Comparison of ENCODE assay signal across 12 mouse cellular contexts in the genomic region with DNA sequence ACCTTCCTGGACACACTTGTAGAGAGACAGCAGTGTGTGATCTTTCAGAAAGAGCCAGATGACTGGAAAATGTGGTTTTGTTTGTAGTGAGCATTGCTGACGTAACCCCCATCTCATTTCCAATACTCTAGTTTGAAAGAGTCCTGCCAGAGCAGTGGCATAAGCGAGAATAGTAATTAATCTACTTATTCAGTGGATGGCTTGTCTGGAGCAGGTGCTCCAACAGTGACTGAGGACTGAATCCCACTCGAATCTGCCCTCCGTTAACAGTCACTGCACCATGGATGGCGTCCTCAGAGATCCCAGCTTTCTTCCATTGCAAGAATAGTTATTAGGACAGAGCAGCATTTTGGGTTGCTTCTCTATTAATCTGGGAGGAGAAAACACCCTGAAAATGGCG.
"Had no signal": no experiment of that assay in that cellular context is flagged by ENCODE, and none has a peak within 500 bp of the region (broad histone marks: within the 10 kb centered on the region; RNA-seq: fewer than 3 reads in every experiment).

No protein-coding gene starts in this region.

- DNase-seq: kidney, adult 9 months; kidney, postnatal 36 days; liver; liver, embryonic 13.5 days; liver, postnatal 0 days; thymus, postnatal 4 days had no signal

- H3K9ac ChIP-seq: limb, embryonic 12.5 days; liver, embryonic 13.5 days; liver, postnatal 0 days; lung, embryonic 15.5 days; neural tube, embryonic 15.5 days had no signal

- H3K4me1 ChIP-seq: limb, embryonic 12.5 days; lung, embryonic 15.5 days; neural tube, embryonic 15.5 days had no signal

- H3K4me2 ChIP-seq: limb, embryonic 12.5 days; liver, embryonic 13.5 days; lung, embryonic 15.5 days; neural tube, embryonic 15.5 days had no signal

- ATAC-seq: liver, postnatal 0 days had no signal

- H3K36me3 ChIP-seq: limb, embryonic 12.5 days; liver, embryonic 13.5 days; lung, embryonic 15.5 days; neural tube, embryonic 15.5 days had no signal

- H3K9me3 ChIP-seq: limb, embryonic 12.5 days; liver, embryonic 13.5 days; lung, embryonic 15.5 days; neural tube, embryonic 15.5 days had no signal

- H3K4me3 ChIP-seq: layer of hippocampus, adult 2 months; limb, embryonic 12.5 days; liver, embryonic 13.5 days; lung, embryonic 15.5 days; neural tube, embryonic 15.5 days had no signal

- H3K27ac ChIP-seq: kidney, postnatal 0 days; layer of hippocampus, adult 2 months; limb, embryonic 12.5 days; liver, embryonic 13.5 days; lung, embryonic 15.5 days; neural tube, embryonic 15.5 days; stomach, postnatal 0 days had no signal

- H3K27me3 ChIP-seq: limb, embryonic 12.5 days; liver, embryonic 13.5 days; lung, embryonic 15.5 days; neural tube, embryonic 15.5 days had no signal
